Mouse (Mus musculus) spleen, adult 2 months (tissue): ENCODE measurements around the gene Ybx2.

Source experiments
- CTCF ChIP-seq: fragments of 200-500 bp; IDR thresholded peaks from 2 replicates; pipeline ENCODE4 v1.5.1; 2011; ENCODE audit warnings: mild to moderate bottlenecking, inconsistent platforms; ENCODE audit not compliant: insufficient read depth, insufficient read length, insufficient replicate concordance; ENCODE audit errors: extremely low read depth
- POLR2A ChIP-seq: fragments of 200-500 bp; IDR thresholded peaks from 2 replicates; pipeline ENCODE4 v1.6.1; 2011; ENCODE audit warnings: low read depth, low read length, inconsistent platforms

- no peak for TF ChIP-seq CTCF
- no peak for TF ChIP-seq POLR2A
Measured at GRCm38 (mm10) chr11:69910177-69910576, 25.4 kb upstream of the Ybx2 start.
